Mouse (Mus musculus) gastrocnemius, adult 2 months (tissue): ENCODE measurements around the gene Prpf38b. TPM values are rescaled to one million over a fixed set of nuclear protein-coding genes. Genes with fewer than 3 reads are reported as not detected.
"Not testable (repeated sequence)": the region's sequence is repeated elsewhere in the genome, so short reads cannot be mapped to it uniquely, and the experiment has no call there.

ENCODE experiments used
- DNase-seq: peaks from one replicate; pipeline ENCODE4 v3.0.0; 2022
- H3K27ac ChIP-seq: fragments of 200-600 bp; 2 replicates; pipeline ENCODE4 v1.8.1; 2022; ENCODE audit warnings: mild to moderate bottlenecking
- H3K4me3 ChIP-seq: fragments of 200-600 bp; 2 replicates; pipeline ENCODE4 v1.8.1; 2022; ENCODE audit warnings: mild to moderate bottlenecking, moderate library complexity
- CTCF ChIP-seq: fragments of 200-600 bp; IDR thresholded peaks from 2 replicates; pipeline ENCODE4 v1.8.1; 2022; ENCODE audit warnings: antibody characterized with exemption, mild to moderate bottlenecking, moderate library complexity
- intact Hi-C: fragments of 180-260 bp; cut with DNase I; formaldehyde crosslinking; loops from one replicate; pipeline ENCODE4 v1.15.1; 2025
- total RNA-seq, 2 experiments: library from RNA; stranded (reverse); gene quantifications; 2 replicates each; pipeline ENCODE4 v1.2.3; 2021

Gene Prpf38b
- total RNA-seq, 2 experiments from 2014 or later = 17.6 to 18.7 TPM

DNA sequence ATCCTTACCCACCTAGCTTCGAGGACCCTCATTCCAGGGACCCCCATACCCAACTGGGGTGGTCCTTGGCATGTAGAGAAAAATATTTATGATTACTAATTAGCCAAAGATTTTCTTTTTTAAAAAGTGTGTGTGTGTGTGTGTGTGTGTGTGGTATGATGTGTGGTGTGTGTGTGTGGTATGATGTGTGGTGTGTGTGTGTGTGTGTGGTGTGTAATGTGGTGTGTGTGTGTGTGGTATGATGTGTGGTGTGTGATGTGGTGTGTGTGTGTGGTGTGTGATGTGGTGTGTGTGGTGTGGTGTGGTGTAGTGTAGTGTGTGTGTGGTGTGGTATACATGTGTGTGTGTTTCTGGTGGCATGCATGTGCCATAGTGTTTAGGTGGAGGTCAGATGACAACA lies 19.4 kb downstream of the Prpf38b start:
- TF ChIP-seq CTCF = no peak
- intact Hi-C loops = no loop called here
- H3K27ac ChIP-seq = no peak overlapping the region
- DNase-seq = no peak
- H3K4me3 ChIP-seq = no peak overlapping the region

DNA sequence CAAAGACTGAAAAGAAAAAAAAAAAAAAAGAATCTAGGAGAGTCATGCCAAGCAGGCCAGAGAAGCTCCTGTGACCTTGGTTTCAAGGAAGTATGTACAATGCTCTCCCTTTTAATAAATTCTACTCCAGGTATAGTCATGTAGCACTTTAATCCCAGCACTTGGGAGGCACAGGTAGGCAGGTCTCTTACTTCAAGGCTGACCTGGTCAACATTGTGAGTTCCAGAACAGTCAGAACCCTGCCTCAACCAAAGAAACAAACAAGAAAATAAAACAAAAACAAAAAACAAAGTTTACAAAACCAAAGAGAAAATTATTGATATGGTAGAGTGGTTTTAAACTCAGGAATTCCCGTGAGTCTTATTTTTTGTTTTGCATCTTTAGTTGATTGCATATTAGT lies 21.6 kb downstream of the Prpf38b start, which contains the start of gene Fndc7:
Fndc7 (minus strand) TSS at position 101 of the 400 bp plus-strand sequence.
- TF ChIP-seq CTCF = no peak
- H3K4me3 ChIP-seq = no peak within 1 kb of the TSS
- intact Hi-C loops = no loop called here
- no peak for DNase-seq
- no peak within 1 kb of the TSS for H3K27ac ChIP-seq

DNA sequence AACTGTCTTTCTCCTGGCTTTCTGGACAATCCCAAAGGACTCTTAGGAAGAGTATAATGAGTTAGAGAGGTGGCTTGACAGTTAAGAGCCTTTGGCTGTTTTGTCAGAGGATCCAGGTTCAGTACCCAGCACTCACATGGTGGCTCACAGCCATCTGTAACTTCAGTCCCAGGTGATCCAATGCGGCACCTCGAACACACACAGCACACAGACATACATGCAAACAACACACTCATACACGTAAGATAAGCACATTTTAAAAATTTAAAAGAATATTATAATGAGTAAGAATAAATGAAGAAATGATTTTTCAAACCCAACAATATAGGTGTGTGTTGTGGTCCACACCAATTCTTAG lies 23.9 kb downstream of the Prpf38b start:
- intact Hi-C loops = no loop called here
- no peak overlapping the region for H3K27ac ChIP-seq
- DNase-seq = no peak
- TF ChIP-seq CTCF = no peak
- no peak overlapping the region for H3K4me3 ChIP-seq

- no peak overlapping the region for H3K4me3 ChIP-seq
- no peak overlapping the region for H3K27ac ChIP-seq
- intact Hi-C loops = no loop called here
- TF ChIP-seq CTCF = no peak
- DNase-seq = no peak
These were observed 24.5 kb downstream of the Prpf38b start for GRCm38 (mm10) chr3:108886934-108887617.

- no peak overlapping the region for H3K4me3 ChIP-seq
- no peak overlapping the region for H3K27ac ChIP-seq
- TF ChIP-seq CTCF = no peak
- DNase-seq = no peak
- intact Hi-C loops = no loop called here
These were observed 25.6 kb downstream of the Prpf38b start for GRCm38 (mm10) chr3:108885686-108886530.

DNA sequence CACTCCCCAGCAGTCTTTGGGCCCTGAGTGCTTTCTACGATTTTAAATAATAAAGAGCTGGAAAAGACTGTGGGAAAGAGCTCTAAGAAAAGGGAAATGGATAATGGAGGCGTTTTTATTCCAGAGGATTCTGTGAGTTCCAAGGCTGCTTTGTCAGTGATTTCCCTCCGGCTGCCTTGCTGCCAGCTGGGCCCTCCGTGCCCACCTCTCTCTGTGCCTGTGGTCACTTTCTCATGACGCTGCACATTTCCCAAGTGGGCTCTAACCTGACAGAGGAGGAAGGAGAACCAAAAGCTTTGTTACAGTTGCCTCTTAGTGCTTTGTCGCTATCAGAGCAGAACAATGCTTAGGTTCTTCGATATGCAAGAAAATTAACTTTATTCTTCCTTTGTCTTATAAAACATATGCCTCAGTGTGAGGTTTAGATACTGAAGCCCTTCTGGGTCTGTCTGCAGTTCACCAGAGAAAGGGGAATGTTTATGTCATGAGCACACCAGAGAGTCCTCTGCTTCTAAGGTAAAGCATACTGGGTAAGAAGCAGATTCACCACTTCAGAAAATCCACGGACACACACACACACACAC lies 26.7 kb downstream of the Prpf38b start:
- Histone ChIP-seq H3K4me3 (no peak overlapping the region), H3K27ac (no peak overlapping the region)
- no peak for TF ChIP-seq CTCF

GRCm38 (mm10) chr3:108883067-108883466 lies 28.5 kb downstream of the Prpf38b start:
- no peak for TF ChIP-seq CTCF
- H3K4me3 ChIP-seq = no peak overlapping the region
- intact Hi-C loops = no loop called here
- no peak overlapping the region for H3K27ac ChIP-seq
- DNase-seq = no peak

More for the DNA sequence above, 26.7 kb downstream of the Prpf38b start:
- intact Hi-C loops = no loop called here
- no peak for DNase-seq

- H3K27ac ChIP-seq, H3K4me3 ChIP-seq, DNase-seq, intact Hi-C loops: not testable (repeated sequence)
These were observed 29.7 kb downstream of the Prpf38b start for GRCm38 (mm10) chr3:108881873-108882272.

DNA sequence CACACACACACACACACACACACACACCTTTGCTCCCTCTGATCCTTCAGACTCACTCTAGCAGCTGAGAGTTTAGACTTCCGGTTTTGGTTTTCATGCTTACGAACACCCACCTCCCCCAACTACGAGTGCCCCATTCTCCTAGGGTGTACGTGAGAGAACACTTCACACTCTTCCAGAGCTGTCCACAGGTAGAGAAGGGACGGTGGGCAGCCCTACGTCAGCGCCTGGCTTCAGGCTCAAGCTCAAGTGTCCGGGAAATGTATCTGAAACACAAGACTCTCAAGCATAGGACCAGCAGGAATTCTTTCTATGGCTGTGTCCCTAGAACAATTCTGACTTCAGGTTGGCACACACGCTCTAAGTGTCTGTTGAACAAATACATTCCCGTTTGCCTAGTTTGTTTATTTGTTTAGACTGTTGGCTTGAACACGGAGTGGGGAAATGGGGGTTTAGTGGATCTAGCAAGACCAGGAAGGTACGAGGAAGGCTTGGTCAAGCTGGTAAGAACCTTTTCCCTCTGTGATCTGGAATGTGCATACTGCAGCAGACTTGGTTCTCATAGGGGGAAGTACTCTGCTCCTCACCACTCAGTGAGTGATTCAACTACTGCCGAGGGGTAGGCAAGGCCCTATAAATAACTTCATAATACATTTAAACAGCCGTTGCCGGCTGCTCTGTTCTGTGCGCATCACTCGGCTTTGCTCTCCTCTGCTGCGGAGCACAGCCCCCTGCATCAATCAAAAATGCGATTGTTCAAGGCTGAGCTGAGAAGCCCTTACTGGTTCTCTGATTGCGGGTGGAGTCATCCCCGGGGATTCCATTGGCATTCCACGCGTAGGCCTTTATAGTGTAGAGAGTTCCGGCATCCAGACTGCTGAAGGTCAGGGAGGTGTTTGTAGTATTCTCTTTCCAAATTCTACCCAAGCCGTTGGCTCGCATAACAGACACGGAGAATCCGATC lies 30.7 kb downstream of the Prpf38b start:
- no peak for TF ChIP-seq CTCF
- Histone ChIP-seq H3K27ac (peak overlapping the region; percentile 48), H3K4me3 (peak overlapping the region; percentile 55)
- DNase-seq = no peak
- intact Hi-C loops = no loop called here

DNA sequence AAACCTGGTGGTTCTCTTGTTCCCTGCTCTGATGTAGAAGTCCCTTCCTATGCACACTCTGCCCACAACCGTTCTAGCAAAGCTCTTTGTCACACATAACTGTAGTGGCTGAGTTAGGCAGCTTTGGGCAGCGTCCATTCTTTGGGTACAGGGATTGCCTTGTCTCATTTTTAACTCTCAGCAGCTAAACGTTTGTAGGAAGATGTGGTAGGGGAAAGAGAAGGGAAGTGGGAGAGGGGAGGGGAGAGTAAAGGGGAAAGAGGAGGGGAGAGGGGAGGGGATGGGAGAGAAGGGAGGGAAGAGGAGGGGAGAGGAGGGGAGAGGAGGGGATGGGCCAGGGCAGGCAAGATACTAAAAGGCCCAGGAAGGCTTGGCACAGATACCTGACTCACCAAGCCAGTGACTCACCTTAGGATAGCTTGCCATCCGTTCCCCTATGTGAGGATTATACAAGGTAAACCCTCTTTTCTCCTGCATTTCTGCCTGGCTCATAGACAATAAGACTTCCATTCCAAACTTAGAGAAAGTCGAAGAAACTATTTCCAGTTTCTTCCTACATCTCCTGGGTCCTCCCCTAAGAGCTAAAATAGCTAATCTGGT lies 31.6 kb downstream of the Prpf38b start:
- no peak overlapping the region for H3K27ac ChIP-seq
- TF ChIP-seq CTCF = no peak
- intact Hi-C loops = no loop called here
- H3K4me3 ChIP-seq = no peak overlapping the region
- no peak for DNase-seq

GRCm38 (mm10) chr3:108879129-108879528 lies 32.4 kb downstream of the Prpf38b start:
- TF ChIP-seq CTCF = no peak
- Histone ChIP-seq H3K4me3 (no peak overlapping the region), H3K27ac (no peak overlapping the region)
- intact Hi-C loops = no loop called here
- no peak for DNase-seq

DNA sequence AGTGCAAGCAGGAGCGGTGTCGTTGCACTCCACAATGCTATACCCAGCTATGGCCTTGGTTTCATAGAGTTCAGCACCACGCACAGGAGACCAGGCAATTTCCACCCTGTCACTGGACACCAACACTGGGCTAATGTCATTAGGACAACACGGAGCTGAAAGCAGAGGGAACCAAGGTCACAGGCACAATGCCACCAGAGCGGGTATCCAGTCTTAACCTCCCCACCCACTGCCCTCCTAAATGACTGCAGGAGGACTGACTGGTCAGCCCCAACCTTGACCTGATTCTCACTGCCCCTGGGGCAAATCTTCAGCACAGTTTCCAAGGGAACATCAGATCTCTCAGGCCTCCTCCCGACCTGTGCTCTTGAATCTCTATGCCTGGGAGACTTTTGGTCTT lies 40.9 kb downstream of the Prpf38b start:
- H3K27ac ChIP-seq = no peak overlapping the region
- DNase-seq = no peak
- H3K4me3 ChIP-seq = no peak overlapping the region
- intact Hi-C loops = no loop called here
- no peak for TF ChIP-seq CTCF
